Mouse (Mus musculus): ENCODE measurements at regions not wholly inside any gene's neighbourhood (a gene's known extent, or its start where the extent isn't known, plus 50 kb on each side); places are given as distances from the start of the nearest gene placed in this dataset.

- no peak for TF ChIP-seq CTCF (IDR thresholded peaks at IDR 0.05; ENCODE audit: control insufficient read depth, insufficient read depth, insufficient read length)
- no peak for TF ChIP-seq MYOD1 (IDR thresholded peaks at IDR 0.05; ENCODE audit: control insufficient read depth, insufficient read length, low read depth)
- TF ChIP-seq MAX (IDR thresholded peaks at IDR 0.05) = no peak
- no peak for TF ChIP-seq USF1 (IDR thresholded peaks at IDR 0.05; ENCODE audit: low read depth)
- no peak for TF ChIP-seq FOSL1 (IDR thresholded peaks at IDR 0.05; ENCODE audit: insufficient read depth, low read length, poor library complexity, severe bottlenecking)
Measured at GRCm38 (mm10) chr10:118978181-118978743, 108.3 kb upstream of the Dyrk2 start.

Data from C2C12 (cell line).